Mouse (Mus musculus) left cerebral cortex, adult 9 months (tissue): ENCODE measurements around the gene Rai1.

ENCODE experiments used
- DNase-seq, 2 experiments: peaks; one replicate each; pipeline ENCODE4 v3.0.0; 2022; ENCODE audit warnings: low spot score in 2 of 2

The Rai1 gene

DNA sequence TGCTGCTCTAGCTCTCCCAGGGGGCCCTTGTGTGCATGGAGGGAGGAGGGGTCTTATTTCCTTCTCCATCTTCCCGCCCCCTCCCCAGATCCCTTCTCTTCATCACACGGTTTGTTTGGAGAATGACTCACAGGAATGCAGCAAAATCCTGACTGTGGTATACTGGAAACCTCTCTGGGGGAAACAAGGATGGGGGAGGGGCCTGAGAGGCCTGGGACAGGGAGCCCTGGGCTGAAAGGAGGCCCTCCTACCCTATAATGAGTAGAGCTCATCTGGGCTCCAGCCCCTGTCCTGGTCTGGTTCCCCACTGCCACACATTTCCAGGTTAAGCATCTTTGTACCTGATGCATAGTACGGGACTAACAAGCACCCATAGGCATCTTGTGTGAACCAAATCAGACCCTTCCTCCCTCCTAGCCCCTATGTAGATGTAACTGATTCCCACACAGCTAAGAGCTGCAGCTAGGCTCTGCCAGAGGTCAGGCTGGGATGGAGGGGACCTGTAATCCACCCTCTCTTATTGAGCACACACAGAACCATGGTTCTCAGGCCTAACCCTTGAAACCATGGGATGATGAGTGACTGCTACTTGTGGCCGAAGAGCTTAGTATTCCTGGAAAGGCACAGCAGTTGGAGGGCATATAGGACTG, 23.2 kb downstream of the Rai1 start:
- DNase-seq = no peak

DNA sequence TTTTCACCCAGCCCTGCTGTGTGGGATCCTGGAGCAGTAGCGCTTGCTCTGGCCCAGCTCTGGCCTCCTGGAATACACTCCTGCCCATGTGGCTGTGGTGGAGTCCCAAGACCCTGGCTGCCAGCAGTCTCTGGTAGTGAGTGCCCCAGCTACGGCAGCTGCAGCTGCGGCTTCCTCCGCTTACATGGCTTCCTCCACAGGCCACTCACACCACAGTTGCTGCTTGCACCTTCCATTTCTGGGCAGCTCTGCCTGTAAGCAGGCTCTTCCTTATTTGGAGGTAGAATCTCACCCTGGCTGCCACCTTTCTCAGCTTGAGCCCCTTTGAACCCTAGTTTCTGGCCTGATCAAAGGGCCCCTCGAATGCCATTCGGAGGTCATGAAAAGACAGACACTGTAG, 25.7 kb downstream of the Rai1 start:
- DNase-seq = no peak

DNA sequence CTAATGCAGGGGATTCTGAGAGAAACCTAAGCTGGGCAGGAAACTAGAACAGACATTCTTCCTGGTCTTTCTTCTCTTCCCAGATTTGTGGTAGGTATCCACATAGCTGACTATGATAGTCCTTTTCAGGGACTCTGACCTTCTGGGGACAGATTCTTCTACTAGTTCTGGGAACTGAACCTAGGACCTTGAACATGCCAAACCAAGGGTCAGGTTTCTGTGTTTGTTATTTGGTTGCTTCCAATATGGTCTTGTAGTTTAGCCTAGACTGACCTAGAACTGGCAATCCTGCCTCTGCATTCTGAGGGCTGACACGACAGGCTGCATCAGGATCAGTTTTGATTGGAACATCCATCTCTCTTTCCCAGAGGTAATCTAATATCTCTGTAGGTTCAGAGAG, 27.2 kb downstream of the Rai1 start:
- DNase-seq = no peak

DNA sequence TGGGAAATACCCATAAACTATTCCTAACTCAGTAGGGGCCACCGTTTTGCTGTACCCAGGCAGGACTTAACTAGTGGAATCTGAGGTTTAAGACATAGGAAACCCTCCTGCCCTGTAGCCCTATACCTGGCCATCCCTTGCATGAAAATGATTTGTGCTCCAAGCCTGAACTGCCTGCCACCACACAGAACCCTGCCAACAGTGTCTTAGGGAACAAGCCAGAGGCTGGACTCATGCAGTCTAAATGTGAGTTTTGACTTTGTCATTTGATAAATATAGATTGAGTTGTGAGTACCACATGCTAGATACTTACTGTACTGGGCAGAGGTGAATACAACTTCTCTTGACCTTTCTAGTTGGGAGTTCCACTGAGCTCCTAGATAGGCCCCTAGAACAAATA, 31.7 kb downstream of the Rai1 start:
- DNase-seq = no peak

DNA sequence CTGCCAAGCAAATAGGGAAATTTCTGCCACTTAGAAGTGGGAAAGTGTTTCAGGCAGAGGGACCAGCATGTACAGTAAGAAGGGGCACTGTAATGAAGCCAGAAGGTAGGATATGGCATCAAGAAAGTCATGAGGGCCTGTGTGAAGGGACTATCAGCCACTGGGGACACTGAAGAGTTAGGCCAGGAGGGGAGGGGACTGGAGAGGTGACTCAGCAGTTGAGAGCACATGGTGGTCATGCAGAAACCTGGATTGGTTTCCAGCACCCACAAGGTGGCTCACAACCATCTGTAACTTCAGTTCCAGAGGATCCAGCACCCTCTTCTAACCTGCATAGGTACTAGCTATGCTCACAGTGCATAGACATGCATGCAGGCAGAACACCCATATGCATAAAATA, 32.4 kb downstream of the Rai1 start:
- no peak for DNase-seq

DNA sequence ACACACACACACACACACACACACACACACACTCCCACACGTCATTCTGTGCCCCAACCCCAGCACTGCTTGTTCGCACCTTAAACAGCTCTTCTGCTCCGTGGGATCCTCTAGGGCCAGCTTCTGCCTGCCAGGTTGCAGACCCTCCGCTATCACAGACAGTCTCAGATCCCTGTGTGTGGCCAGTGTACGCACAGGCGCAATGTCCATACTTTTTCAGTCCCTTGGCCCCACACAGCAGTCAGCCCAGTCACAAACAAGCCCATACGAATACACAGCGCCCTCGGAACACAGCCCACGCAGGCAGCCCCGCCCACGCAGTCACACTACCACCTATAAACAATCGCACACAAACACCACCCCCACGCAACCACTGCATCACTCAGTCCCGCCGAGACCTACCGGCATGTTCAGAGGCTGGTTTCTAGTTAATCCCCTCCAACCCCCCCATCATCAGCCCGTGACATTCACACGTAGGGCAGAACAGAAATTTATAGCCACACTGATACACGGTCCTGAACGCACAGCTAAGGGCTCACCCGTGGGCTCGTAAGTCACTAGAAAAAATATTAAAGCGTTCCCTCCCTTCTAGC, 34.4 kb downstream of the Rai1 start:
- peak; percentile 62 to 74 for DNase-seq

DNA sequence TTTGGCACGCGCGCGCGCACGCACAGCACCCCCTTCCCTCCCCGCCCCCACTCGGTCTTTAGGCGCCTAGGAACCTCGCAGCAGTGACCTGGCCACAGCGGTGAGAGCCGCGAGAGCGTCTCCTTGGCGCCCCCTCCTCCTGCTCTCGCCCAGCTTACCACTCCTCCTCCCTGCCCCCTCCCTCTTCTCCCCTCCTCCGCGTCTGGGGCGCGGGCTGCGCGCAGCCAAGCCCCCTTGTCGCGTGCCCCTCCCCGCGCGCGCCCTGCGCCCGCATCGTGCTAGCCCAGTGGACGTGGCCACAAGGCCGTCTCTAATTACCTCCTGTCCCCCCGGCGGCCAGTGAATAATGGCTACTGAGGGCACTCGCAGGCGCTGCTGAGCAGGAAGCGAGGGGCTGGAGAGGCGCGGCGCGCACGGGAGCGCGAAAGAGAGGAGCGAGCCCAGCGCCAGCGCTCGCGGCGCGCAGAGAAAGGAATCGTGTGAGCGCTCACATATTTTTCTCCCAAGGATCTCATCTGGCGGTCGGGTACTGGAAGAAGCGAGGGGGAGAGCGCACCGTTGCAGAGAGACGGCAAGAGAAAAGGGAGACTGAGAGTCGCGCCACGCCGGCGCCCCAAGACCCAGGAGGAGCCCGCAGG, 35.0 kb downstream of the Rai1 start:
- DNase-seq = peak in 1 of 2 experiments; percentile 53

DNA sequence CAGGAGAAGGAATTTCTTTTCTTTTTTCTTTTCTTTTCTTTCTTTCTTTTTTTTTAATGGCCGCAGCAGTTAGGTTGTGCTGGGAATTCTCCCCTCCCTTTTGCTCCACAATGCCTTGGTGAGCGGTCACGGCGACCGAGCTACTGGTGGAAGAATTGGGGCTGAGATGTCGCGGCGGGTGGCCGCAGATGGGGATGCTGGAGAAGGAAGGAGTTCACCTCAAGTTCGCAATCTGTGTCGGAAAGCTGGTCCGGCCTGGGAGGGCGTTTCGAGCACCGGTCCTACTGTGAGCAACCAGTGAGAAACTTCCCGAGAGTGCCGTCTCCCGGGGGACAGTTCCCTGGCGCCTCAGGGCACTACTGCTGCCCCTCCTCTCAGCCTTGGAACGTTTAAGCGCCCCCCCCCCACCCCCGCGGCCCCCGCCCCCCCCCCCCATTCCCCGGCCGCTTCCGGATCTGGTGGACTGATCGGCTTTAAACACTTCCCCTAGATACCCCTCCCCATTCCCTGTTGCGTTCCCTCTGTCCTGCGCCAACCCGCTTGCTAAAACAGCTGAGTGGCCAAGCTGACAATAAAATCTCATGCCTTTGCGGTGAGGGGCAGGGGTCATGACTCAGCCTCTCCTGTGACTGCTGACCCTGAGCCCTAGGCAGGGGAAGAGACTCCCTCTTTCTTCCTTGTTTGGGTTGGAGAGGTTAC, 35.9 kb downstream of the Rai1 start:
- DNase-seq = no peak

DNA sequence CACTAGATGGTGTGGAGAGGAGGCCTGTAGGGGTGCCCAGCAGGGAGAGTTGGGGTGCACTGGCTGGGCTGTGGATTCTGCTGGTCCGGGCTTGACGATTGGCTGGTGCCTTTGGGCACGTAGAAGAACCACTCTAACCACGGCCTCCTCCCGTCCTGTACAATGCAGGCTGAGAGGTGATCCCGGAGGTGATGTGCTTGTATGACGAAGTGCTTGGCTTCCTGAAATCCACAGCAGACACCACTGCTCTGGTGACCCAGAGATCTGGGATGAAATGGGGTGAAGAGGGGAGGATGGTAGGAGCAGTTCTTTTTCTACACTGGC, 36.4 kb downstream of the Rai1 start:
- no peak for DNase-seq

DNA sequence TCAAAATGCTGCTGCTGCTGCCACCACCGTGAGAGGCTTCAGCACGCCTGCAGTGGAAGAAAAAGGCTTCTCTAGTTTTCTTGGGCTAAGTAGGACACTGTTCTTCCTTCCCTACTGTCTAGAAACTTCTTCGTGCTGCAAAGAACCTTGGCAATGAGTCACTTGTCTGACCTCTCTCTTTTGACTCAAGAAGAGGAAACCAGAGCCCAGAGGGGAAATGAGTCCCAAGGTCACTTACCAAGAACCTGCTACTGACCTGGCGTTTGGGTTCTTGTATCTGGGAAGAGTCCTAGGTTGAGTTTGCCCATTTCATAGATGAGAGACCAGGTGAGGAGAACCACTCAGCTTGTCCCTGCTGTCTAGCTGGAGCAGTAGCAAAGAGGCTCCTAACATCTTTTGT, 38.3 kb downstream of the Rai1 start:
- no peak for DNase-seq

DNA sequence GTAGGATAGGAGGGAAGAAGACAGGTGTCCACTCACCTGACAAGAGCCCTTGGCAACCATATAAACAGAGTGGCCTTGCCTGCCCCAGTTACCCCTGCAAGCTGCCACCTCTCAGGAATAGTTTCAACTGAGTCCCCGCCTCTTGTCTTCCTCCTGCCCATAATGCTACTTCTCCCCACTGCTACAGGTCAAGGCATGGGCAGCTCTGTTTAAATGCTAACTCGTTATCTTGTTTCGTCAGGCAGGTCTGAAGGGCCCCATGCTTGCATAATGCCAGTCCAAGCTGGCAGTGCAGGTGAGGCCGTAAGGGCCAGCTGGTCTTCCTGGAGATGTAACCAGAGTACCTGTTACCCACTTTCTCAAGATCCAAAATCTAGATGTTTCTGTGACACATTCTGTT, 41.4 kb downstream of the Rai1 start:
- no peak for DNase-seq

DNA sequence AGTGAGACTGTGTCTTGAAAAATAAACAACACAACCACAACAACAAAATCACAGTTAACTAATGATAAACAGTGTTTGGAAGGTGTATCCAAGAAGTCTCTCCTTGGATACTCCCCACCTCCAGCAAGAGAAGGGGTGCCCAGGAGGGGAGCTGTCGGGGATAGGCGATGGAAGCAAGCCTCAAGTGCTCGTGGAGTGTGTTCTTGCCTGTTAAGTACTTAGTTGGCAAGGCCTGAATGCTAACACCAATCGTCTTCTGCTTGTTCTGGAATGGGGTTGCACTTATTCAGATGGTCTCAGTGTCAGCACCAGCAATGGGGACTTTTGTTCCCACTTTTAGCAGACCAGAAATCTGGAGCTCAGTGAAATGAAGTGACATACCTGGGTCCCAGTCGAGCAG, 43.8 kb downstream of the Rai1 start:
- DNase-seq = no peak

DNA sequence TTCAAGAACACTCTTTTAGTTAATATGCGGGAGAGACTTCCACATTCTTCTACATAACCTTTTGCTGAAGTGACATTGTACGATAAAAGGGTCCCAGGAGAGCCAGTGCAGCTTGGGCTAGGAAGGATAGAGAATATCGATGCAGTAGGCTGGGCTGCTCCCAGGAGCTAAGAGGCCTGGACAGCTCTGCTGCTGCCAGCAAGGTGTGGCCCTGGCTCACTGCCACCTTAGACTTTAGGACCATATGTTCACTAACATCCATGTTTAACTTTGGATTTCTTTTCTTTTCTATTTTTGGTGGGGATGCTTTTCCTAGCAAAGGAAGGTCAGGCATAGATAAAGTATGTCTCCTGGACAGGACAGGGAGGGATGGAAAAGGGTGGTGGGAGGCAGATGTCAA, 44.3 kb downstream of the Rai1 start:
- no peak for DNase-seq

DNA sequence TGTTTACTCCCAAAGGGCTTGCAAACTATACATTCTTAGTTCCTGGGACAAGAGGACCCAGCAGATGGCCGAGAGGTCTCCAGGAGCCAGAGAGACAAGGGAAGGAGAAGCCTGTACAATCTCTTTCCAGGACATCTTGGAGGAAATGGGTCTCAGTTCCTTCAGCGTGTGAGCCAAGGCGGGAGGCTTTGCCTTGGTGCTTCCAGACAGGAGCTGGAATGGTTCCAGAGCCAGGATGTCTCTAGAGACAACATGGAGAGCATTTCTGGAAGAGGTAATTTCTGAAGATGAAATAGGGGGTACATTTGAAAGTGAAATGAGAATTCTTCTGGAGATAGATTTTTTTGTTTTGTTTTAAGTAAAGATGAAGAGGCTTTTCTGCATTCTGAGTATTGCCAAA, 45.9 kb downstream of the Rai1 start:
- no peak for DNase-seq

DNA sequence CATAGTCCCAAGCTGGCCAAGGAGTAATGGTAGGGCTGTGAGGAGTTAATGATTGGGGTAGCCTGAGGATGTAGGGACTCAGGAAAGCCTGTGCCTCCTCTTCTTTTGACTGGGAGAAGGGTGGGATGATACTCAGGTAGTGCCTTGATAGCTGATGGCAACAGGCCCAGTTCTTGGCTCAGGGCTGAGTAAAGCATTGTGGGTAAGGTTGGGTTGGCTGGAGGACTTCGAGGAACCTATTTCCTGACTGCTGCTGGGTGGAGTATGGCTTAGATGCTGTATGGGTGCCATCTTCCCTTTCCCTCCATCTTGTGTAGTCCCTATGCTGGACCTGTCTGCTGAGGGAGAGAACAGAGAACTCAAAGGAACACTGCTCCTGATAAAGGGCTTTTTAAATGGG, 47.5 kb downstream of the Rai1 start:
- no peak for DNase-seq

DNA sequence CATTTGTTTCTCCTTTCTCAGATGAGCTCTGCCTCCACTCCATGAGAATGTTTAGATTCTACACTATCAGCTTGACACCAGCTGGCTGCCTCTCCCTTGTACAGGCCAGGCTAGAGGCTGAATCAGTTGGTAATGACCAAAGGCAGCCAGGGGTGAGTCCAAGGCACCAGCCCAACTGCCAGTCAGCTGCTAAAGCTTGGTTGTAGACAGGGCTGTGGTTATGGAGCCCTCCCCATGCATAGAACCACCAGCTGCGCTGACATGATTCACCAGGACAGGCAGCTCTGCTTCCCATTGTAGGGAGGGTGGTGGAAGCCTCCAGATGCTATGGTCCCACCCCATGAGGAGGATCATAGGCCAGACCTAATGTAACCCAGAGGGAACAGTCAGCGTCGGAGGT, 49.1 kb downstream of the Rai1 start:
- DNase-seq = no peak

DNA sequence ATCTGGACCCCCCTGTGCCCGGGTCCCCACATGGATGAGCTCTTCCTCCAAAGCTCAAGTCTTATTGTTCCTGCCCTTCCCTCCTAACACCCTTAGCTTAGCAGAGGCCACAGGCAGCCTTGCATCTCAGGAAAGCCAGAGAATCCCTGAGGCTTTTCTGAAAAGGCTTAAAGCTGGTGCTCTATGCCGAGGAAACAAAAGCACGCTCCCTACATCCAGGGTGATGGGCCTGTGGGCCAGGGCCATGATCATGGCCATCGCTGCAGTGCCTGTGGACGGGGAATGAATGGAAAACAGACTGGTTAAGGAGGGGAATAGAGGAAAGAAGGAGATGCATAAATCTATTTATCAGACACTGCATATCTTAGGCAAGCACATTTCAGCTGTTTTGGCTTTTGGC, 50.9 kb downstream of the Rai1 start:
- no peak for DNase-seq

DNA sequence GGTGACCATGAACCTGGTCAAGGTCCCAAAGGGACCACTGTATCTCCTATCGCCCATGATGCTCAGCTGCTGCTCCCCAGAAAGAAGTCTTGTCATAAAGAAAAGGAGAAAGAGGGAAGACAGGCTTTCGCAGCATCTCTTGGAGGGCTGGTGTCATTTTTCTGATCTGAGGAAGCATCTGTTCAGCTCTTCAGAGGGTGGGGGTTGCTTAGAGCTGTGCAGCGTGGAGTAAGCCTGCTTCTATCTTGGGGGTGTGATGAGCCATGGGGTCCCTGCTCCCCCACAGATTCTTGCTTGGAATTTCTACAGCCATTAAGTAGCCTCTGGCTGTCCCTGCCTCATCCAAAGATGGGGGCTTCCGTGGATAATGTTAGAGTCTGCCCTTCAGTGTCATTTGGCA, 53.5 kb downstream of the Rai1 start:
- DNase-seq = no peak

DNA sequence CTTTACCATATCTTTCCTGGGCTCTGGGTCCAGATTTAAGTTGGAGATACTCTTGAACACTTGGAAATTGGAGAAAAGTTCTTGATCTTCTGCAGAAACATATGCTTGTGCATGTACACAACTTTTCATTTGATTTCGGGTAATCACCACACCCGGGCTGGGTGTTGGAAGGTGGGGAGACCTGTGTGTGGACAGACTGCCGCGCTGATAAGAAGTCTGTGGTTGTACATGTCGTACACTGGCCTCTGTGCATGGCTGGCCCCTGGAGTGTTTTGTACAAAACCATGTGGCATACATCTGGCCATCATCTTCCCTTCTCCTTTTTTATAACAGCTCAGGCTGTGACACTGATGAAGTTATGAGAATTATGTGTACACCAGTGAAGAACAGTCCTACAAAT, 55.1 kb downstream of the Rai1 start:
- no peak for DNase-seq

DNA sequence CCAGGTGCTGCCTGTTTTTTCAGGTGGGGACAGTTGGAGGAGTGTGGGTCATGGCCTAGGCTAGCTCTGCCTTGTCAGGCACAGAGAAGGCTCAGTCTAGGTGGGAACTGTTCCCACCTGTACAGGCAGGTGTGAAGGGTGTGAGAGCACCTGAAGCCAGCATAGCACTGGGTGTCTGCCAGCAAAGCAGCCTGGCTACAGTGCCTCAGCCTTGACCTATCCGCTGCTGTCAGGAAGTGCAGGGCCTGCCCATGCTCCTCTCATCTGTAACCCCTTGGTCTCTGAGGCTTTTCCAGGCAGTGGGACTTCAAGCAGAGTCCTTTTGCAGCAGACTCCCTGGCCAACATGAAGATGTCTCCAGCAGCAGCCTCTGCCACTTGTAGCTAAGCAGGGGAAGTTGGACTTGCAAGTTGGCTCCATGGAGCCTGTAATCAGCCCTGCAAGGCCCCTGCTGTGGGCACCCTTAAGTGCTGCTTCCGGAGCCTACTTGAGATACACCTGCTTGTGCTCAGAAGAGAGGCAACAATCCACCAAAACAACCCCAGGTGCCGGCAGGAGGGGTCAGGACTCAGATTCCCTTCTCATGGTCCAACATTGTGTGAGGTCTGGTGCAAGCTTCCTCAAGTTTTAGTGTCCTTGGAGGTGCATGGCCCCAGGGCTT, 55.8 kb downstream of the Rai1 start:
- no peak for DNase-seq

DNA sequence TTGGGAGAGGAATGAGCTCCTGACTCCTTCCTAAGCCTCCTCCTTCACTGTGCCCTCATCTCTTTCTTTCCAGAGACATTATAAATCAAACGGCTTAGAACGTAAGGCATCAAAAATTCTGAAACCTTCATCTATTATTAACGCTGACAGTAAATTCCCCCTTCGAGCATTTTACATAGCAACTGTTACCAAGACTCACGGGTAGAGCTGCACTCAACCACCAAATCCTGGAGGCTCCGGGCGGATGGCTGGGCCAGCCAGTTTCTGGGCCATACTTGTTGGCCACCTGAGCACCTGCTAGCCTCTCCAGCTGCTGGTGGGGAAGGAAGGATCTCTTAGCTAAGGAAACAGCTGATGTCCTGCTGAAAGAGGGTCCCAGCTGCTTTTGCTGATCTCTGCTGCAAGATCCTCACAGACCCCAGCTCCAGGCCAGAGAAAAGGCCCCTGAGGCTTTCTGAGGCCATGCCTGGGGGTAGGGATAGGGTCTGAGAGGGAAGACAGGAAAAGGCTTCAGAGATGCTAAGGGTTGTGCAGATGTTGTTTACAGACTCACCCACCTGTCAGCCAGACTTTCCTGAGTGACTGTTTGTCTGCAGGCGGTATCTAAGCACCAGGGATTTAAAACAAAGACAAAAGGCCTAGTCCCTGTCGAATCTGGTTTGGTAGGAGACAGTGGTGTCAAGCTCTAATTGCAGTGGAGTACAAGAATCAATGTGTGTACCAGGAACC, 56.5 kb downstream of the Rai1 start:
- DNase-seq = no peak

DNA sequence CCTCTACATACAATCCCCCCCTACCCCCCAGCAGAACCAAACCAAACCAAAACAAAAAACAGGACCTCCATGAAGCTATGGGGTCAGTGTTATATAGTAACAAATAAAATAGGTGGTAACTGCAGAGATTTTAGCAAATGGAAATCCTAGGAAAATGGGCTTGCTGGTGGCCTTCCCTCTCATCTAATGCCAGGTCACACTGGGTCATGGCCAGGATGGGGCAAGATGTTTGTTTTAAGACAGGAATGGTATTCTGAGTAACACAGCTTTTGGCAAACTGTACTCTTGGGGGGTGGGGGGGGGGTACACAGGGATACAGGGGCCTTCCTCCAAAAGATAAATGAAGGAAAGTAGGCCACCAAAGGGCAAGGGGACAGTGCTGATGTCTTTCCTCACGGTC, 57.7 kb downstream of the Rai1 start:
- no peak for DNase-seq
